Mouse (Mus musculus): ENCODE measurements around the gene Pard3.
A peak's percentile ranks its signal among the peaks of the same experiment; 100 is the strongest.

Pard3 gene

GRCm38 (mm10) chr8:127226996-127227395, 163.3 kb downstream of the Pard3 start:
- no peak for DNase-seq (ENCODE audit: extremely low read depth, low read depth, low spot score)

- no peak for DNase-seq (ENCODE audit: extremely low read depth, low read depth, low spot score)
Measured at GRCm38 (mm10) chr8:127227407-127227806, 163.7 kb downstream of the Pard3 start.

GRCm38 (mm10) chr8:127229325-127230232, 165.9 kb downstream of the Pard3 start:
- no peak for DNase-seq (ENCODE audit: extremely low read depth, low read depth, low spot score)

GRCm38 (mm10) chr8:127230233-127230595, 166.5 kb downstream of the Pard3 start:
- no peak for DNase-seq (ENCODE audit: extremely low read depth, low read depth, low spot score)

- DNase-seq (ENCODE audit: extremely low read depth, low read depth, low spot score): no peak
Measured at GRCm38 (mm10) chr8:127243351-127243750, 179.7 kb downstream of the Pard3 start.

GRCm38 (mm10) chr8:127243841-127244240, 180.1 kb downstream of the Pard3 start:
- DNase-seq (ENCODE audit: extremely low read depth, low read depth, low spot score): no peak

GRCm38 (mm10) chr8:127250746-127251145, 187.1 kb downstream of the Pard3 start:
- DNase-seq (ENCODE audit: extremely low read depth, low read depth, low spot score): no peak

- DNase-seq (ENCODE audit: extremely low read depth, low read depth, low spot score): no peak
Measured at GRCm38 (mm10) chr8:127251476-127251875, 187.8 kb downstream of the Pard3 start.

- no peak for DNase-seq (ENCODE audit: extremely low read depth, low read depth, low spot score)
Measured at GRCm38 (mm10) chr8:127251985-127252384, 188.3 kb downstream of the Pard3 start.

GRCm38 (mm10) chr8:127254625-127255024, 190.9 kb downstream of the Pard3 start:
- no peak for DNase-seq (ENCODE audit: extremely low read depth, low read depth, low spot score)

- no peak for DNase-seq (ENCODE audit: extremely low read depth, low read depth, low spot score)
Measured at GRCm38 (mm10) chr8:127257086-127257485, 193.4 kb downstream of the Pard3 start.

- no peak for DNase-seq (ENCODE audit: extremely low read depth, low read depth, low spot score)
Measured at GRCm38 (mm10) chr8:127261051-127261450, 197.4 kb downstream of the Pard3 start.

- no peak for DNase-seq (ENCODE audit: extremely low read depth, low read depth, low spot score)
Measured at GRCm38 (mm10) chr8:127262026-127262425, 198.3 kb downstream of the Pard3 start.

- DNase-seq (ENCODE audit: extremely low read depth, low read depth, low spot score): no peak
Measured at GRCm38 (mm10) chr8:127262436-127262835, 198.7 kb downstream of the Pard3 start.

- no peak for DNase-seq (ENCODE audit: extremely low read depth, low read depth, low spot score)
Measured at GRCm38 (mm10) chr8:127262926-127263325, 199.2 kb downstream of the Pard3 start.

GRCm38 (mm10) chr8:127263457-127263856, 199.8 kb downstream of the Pard3 start:
- DNase-seq (ENCODE audit: extremely low read depth, low read depth, low spot score): no peak

GRCm38 (mm10) chr8:127264691-127265470, 201.2 kb downstream of the Pard3 start:
- peak; percentile 74 for DNase-seq (ENCODE audit: extremely low read depth, low read depth, low spot score)

GRCm38 (mm10) chr8:127266777-127267176, 203.1 kb downstream of the Pard3 start:
- DNase-seq (ENCODE audit: extremely low read depth, low read depth, low spot score): no peak

- DNase-seq (ENCODE audit: extremely low read depth, low read depth, low spot score): no peak
Measured at GRCm38 (mm10) chr8:127268239-127269024, 204.7 kb downstream of the Pard3 start.

- DNase-seq (ENCODE audit: extremely low read depth, low read depth, low spot score): no peak
Measured at GRCm38 (mm10) chr8:127269082-127269747, 205.5 kb downstream of the Pard3 start.

- no peak for DNase-seq (ENCODE audit: extremely low read depth, low read depth, low spot score)
Measured at GRCm38 (mm10) chr8:127271186-127271585, 207.5 kb downstream of the Pard3 start.
